Mouse (Mus musculus): ENCODE results near the gene Col1a1. TPM values are rescaled to one million over a fixed set of nuclear protein-coding genes. Genes with fewer than 3 reads are reported as not detected.
"Not testable (repeated sequence)": the region's sequence is repeated elsewhere in the genome, so short reads cannot be mapped to it uniquely, and the experiment has no call there.

The Col1a1 gene
- polyA plus RNA-seq, 1 experiment, result 115 TPM

GRCm38 (mm10) chr11:94944295-94944694 is 8.3 kb downstream of the Col1a1 start:
- TF ChIP-seq CTCF (IDR thresholded peaks at IDR 0.05; ENCODE audit: insufficient read depth, low read length) (no peak), POLR2A (IDR thresholded peaks at IDR 0.05; ENCODE audit: borderline replicate concordance, extremely low read depth, low read depth, low read length) (no peak)

DNA sequence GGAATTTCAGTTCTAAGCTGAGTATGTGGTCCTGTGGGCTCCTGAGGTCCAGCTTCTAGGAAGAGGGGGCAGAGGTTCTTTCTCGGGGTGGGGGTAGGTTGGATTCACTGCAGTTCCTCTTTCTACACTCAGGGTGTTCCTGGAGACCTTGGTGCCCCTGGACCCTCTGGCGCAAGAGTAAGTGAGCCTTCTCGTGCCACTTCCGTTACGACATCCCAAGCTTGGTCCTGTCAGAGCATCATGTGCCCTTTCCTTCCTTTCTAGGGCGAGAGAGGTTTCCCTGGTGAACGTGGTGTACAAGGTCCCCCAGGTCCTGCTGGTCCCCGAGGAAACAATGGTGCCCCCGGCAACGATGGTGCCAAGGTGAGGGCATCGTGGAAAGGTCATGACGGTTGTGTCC is 9.2 kb downstream of the Col1a1 start:
- no peak for DNase-seq

More at GRCm38 (mm10) chr11:94944295-94944694, 8.3 kb downstream of the Col1a1 start:
- Histone ChIP-seq H3K4me1 (ENCODE audit: control insufficient read depth, insufficient read depth, low read length) (no peaks in the 10 kb centered on the region), H3K4me3 (replicated peaks; ENCODE audit: extremely low read depth, low read depth, low read length) (no peak overlapping the region)
- DNase-seq, result no peak
- 31% methylated on average over 8 of the region's 8 CpGs for WGBS

GRCm38 (mm10) chr11:94952169-94952568 is 16.1 kb downstream of the Col1a1 start:
- 29% methylated on average over 6 of the region's 6 CpGs for WGBS
- no peak for DNase-seq
- no peaks in the 10 kb centered on the region for H3K4me1 ChIP-seq (ENCODE audit: control insufficient read depth, insufficient read depth, low read length)
- H3K4me3 ChIP-seq (replicated peaks; ENCODE audit: extremely low read depth, low read depth, low read length), result no peak overlapping the region
- TF ChIP-seq CTCF (IDR thresholded peaks at IDR 0.05; ENCODE audit: insufficient read depth, low read length) (no peak), POLR2A (IDR thresholded peaks at IDR 0.05; ENCODE audit: borderline replicate concordance, extremely low read depth, low read depth, low read length) (no peak)

More for the DNA sequence above, 9.2 kb downstream of the Col1a1 start:
- no peak overlapping the region for H3K4me3 ChIP-seq (replicated peaks; ENCODE audit: extremely low read depth, low read depth, low read length)
- H3K4me1 ChIP-seq (ENCODE audit: control insufficient read depth, insufficient read depth, low read length), result no peaks in the 10 kb centered on the region
- TF ChIP-seq POLR2A (IDR thresholded peaks at IDR 0.05; ENCODE audit: borderline replicate concordance, extremely low read depth, low read depth, low read length) (no peak), CTCF (IDR thresholded peaks at IDR 0.05; ENCODE audit: insufficient read depth, low read length) (no peak)
- 71% methylated on average over 12 of the region's 12 CpGs for WGBS

GRCm38 (mm10) chr11:94955103-94955502 is 19.1 kb downstream of the Col1a1 start:
- Histone ChIP-seq H3K4me1 (ENCODE audit: control insufficient read depth, insufficient read depth, low read length) (peaks cover 8% of the 10 kb centered on the region; the same call in 1 of the 2 replicates), H3K4me3 (replicated peaks; ENCODE audit: extremely low read depth, low read depth, low read length) (no peak overlapping the region)
- 76% methylated on average over 9 of the region's 9 CpGs for whole genome bisulfite sequencing
- no peak for DNase-seq
- TF ChIP-seq CTCF (IDR thresholded peaks at IDR 0.05; ENCODE audit: insufficient read depth, low read length) (no peak), POLR2A (IDR thresholded peaks at IDR 0.05; ENCODE audit: borderline replicate concordance, extremely low read depth, low read depth, low read length) (no peak)

DNA sequence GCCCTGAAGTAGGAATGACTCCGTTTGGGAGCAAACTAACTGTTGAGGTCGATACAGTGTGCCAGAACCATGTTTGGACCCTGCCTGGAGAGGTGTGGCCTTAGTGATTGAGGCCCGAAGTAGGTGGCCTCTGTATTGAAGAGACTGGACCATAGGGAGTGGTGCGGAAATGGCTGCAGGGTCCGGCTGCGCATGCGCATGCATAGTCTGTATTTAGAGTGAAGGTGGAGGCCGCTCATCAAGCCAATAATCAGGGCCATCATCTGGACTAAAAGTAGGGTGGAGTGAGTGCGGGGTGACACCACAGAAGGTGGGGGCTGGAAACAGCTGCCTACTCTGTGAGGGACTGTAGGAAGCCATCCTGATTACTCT is 21.7 kb downstream of the Col1a1 start:
- no peak for DNase-seq
- TF ChIP-seq POLR2A (IDR thresholded peaks at IDR 0.05; ENCODE audit: borderline replicate concordance, extremely low read depth, low read depth, low read length) (no peak), CTCF (IDR thresholded peaks at IDR 0.05; ENCODE audit: insufficient read depth, low read length) (no peak)
- WGBS, result 56% methylated on average over 9 of the region's 9 CpGs

GRCm38 (mm10) chr11:94958065-94958858 is 22.2 kb downstream of the Col1a1 start:
- DNase-seq, result peak; percentile 70
- WGBS, result 3% methylated on average over 8 of the region's 8 CpGs
- TF ChIP-seq CTCF (IDR thresholded peaks at IDR 0.05; ENCODE audit: insufficient read depth, low read length) (no peak), POLR2A (IDR thresholded peaks at IDR 0.05; ENCODE audit: borderline replicate concordance, extremely low read depth, low read depth, low read length) (peak; percentile 25; the same call in 1 of the 2 replicates)
- Histone ChIP-seq H3K4me3 (replicated peaks; ENCODE audit: extremely low read depth, low read depth, low read length) (peak overlapping the region; percentile 2), H3K4me1 (ENCODE audit: control insufficient read depth, insufficient read depth, low read length) (peaks cover 8% of the 10 kb centered on the region; the same call in 1 of the 2 replicates)

More for the DNA sequence above, 21.7 kb downstream of the Col1a1 start:
- Histone ChIP-seq H3K4me3 (replicated peaks; ENCODE audit: extremely low read depth, low read depth, low read length) (no peak overlapping the region), H3K4me1 (ENCODE audit: control insufficient read depth, insufficient read depth, low read length) (peaks cover 8% of the 10 kb centered on the region; the same call in 1 of the 2 replicates)

GRCm38 (mm10) chr11:94962534-94963101 is 26.6 kb downstream of the Col1a1 start:
- 56% methylated on average over 5 of the region's 5 CpGs for WGBS
- peaks cover 6% of the 10 kb centered on the region; the same call in 1 of the 2 replicates for H3K4me1 ChIP-seq (ENCODE audit: control insufficient read depth, insufficient read depth, low read length)
- DNase-seq, result no peak
- TF ChIP-seq CTCF (IDR thresholded peaks at IDR 0.05; ENCODE audit: insufficient read depth, low read length), result no peak
- no peak for TF ChIP-seq POLR2A (IDR thresholded peaks at IDR 0.05; ENCODE audit: borderline replicate concordance, extremely low read depth, low read depth, low read length)
- no peak overlapping the region for H3K4me3 ChIP-seq (replicated peaks; ENCODE audit: extremely low read depth, low read depth, low read length)

- DNase-seq, result no peak
- Histone ChIP-seq H3K4me1 (ENCODE audit: control insufficient read depth, insufficient read depth, low read length) (no peaks in the 10 kb centered on the region), H3K4me3 (replicated peaks; ENCODE audit: extremely low read depth, low read depth, low read length) (no peak within 1 kb of the TSS)
- 32% methylated on average over 4 of the region's 4 CpGs for WGBS
- TF ChIP-seq CTCF (IDR thresholded peaks at IDR 0.05; ENCODE audit: insufficient read depth, low read length) (no peak), POLR2A (IDR thresholded peaks at IDR 0.05; ENCODE audit: borderline replicate concordance, extremely low read depth, low read depth, low read length) (no peak)
Measured at GRCm38 (mm10) chr11:94967419-94967818, 31.4 kb downstream of the Col1a1 start, which contains the start of gene Hils1. Gene Hils1, plus strand, starts transcription at chr11:94967593.

- TF ChIP-seq CTCF (IDR thresholded peaks at IDR 0.05; ENCODE audit: insufficient read depth, low read length) (no peak), POLR2A (IDR thresholded peaks at IDR 0.05; ENCODE audit: borderline replicate concordance, extremely low read depth, low read depth, low read length) (no peak)
- H3K4me3 ChIP-seq (replicated peaks; ENCODE audit: extremely low read depth, low read depth, low read length), result no peak overlapping the region
- DNase-seq, result no peak
- no peaks in the 10 kb centered on the region for H3K4me1 ChIP-seq (ENCODE audit: control insufficient read depth, insufficient read depth, low read length)
- 73% methylated on average over 7 of the region's 7 CpGs for WGBS
Measured at GRCm38 (mm10) chr11:94968187-94968586, 32.2 kb downstream of the Col1a1 start.

GRCm38 (mm10) chr11:94969709-94970108 is 33.7 kb downstream of the Col1a1 start:
- not testable (repeated sequence) for H3K4me1 ChIP-seq (ENCODE audit: control insufficient read depth, insufficient read depth, low read length); DNase-seq; H3K4me3 ChIP-seq (replicated peaks; ENCODE audit: extremely low read depth, low read depth, low read length)
- 83% methylated on average over 4 of the region's 4 CpGs for WGBS
